Mouse (Mus musculus) heart, embryonic 11.5 days (tissue): Measurements from ENCODE around the gene Slc2a1. TPM values are rescaled to one million over a fixed set of nuclear protein-coding genes. Genes with fewer than 3 reads are reported as not detected.

Source experiments
- ATAC-seq: fragments of 200-750 bp; cut with Nextera tagmentation; replicated peaks from 2 replicates; pipeline ENCODE4 v1.8.0; 2017; ENCODE audit warnings: moderate library complexity; ENCODE audit not compliant: insufficient number of reproducible peaks, low FRiP score, low TSS enrichment
- H3K27ac ChIP-seq: fragments of 300-500 bp; sonication (generic); 2 replicates; pipeline ENCODE4 v1.5.1; 2014; ENCODE audit warnings: mild to moderate bottlenecking, low read depth, low read length
- H3K27me3 ChIP-seq: fragments of 300-500 bp; sonication (generic); 2 replicates; pipeline ENCODE4 v1.6.1; 2014; ENCODE audit warnings: mild to moderate bottlenecking, low read length, mixed read lengths; ENCODE audit not compliant: control insufficient read depth, insufficient read depth
- H3K36me3 ChIP-seq: fragments of 300-500 bp; sonication (generic); 2 replicates; pipeline ENCODE4 v1.6.1; 2014; ENCODE audit warnings: mild to moderate bottlenecking, low read length, moderate library complexity, mixed read lengths; ENCODE audit not compliant: control insufficient read depth, insufficient read depth
- H3K4me1 ChIP-seq: fragments of 300-500 bp; sonication (generic); 2 replicates; pipeline ENCODE4 v1.6.1; 2014; ENCODE audit warnings: low read length; ENCODE audit not compliant: control insufficient read depth, insufficient read depth
- H3K4me2 ChIP-seq: fragments of 300-500 bp; sonication (generic); 2 replicates; pipeline ENCODE4 v1.6.1; 2014; ENCODE audit warnings: mild to moderate bottlenecking, moderate library complexity
- H3K4me3 ChIP-seq: fragments of 300-500 bp; sonication (generic); 2 replicates; pipeline ENCODE4 v1.5.1; 2014; ENCODE audit warnings: low read depth, low read length
- H3K9ac ChIP-seq: fragments of 300-500 bp; sonication (generic); 2 replicates; pipeline ENCODE4 v1.6.1; 2014; ENCODE audit warnings: mild to moderate bottlenecking, low read depth, low read length, moderate library complexity
- H3K9me3 ChIP-seq: fragments of 300-500 bp; sonication (generic); replicated peaks from 2 replicates; pipeline ENCODE4 v1.6.1; 2016; ENCODE audit warnings: low read length; ENCODE audit not compliant: control insufficient read depth
- WGBS: fragments of 180-500 bp; shearing (Covaris S2); extraction: QIAGEN DNeasy Blood & Tissue Kit; methylation state at CpG from one replicate; pipeline ENCODE4 v1.1.7; 2014; ENCODE audit not compliant: insufficient replicate concordance; 5-methylcytosine and 5-hydroxymethylcytosine counted together
- microRNA counts: library from miRNA; unstranded; fragments of <30 nt; microRNA quantifications from one replicate; lab custom pipeline; 2015
- microRNA-seq: library from miRNA; unstranded; fragments of <30 nt; microRNA quantifications from one replicate; pipeline ENCODE4, GENCODE M21; 2016; ENCODE audit warnings: borderline number of aligned reads
- polyA plus RNA-seq: library from polyadenylated mRNA; unstranded; fragments of >200 nt; fragmentation: Nextera tagmentation; extraction: Ambion mirVana; gene quantifications from 2 replicates; pipeline ENCODE4 v1.2.1, GENCODE M21; 2014

Slc2a1 gene
- polyA plus RNA-seq, 1 experiment from 2014 or later, result 426 TPM

GRCm38 (mm10) chr4:119178331-119178730, 69.8 kb downstream of the Slc2a1 start:
- H3K36me3 ChIP-seq, result no peaks in the 10 kb centered on the region
- no peak overlapping the region for H3K9ac ChIP-seq
- H3K4me3 ChIP-seq, result no peak overlapping the region
- H3K4me1 ChIP-seq, result no peaks in the 10 kb centered on the region; the same call in 1 of the 2 replicates
- ATAC-seq, result no peak
- H3K9me3 ChIP-seq, result no peaks in the 10 kb centered on the region
- no peak overlapping the region for H3K27ac ChIP-seq
- 53% methylated on average over 18 of the region's 18 CpGs for WGBS
- H3K27me3 ChIP-seq, result no peaks in the 10 kb centered on the region
- no peak overlapping the region for H3K4me2 ChIP-seq

- WGBS, result 39% methylated on average over 4 of the region's 4 CpGs
- no peak for ATAC-seq
- no peaks in the 10 kb centered on the region for H3K36me3 ChIP-seq
Observed at GRCm38 (mm10) chr4:119180133-119180707, 71.7 kb downstream of the Slc2a1 start.

DNA sequence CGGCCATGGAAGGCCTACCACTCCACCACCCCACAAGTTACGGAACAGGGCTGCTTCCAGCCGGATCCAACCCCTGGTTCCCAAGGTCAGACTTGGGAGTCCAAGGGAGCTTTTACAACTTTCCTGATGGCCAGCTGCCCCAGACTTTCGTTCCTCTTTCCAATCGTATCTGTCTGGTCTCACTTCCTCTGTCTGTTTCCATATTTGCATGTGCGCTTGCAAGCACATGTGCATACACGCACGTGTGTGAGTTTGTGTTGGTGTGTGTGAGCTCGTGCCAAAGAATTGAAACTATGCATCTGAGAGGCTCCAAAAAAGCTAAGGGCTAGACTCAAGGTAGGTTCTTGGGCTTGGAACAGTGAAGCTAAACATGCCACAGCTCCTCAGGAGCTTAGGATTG, 72.9 kb downstream of the Slc2a1 start:
- no peak for ATAC-seq
- H3K27ac ChIP-seq, result no peak overlapping the region

More at GRCm38 (mm10) chr4:119180133-119180707, 71.7 kb downstream of the Slc2a1 start:
- Histone ChIP-seq H3K4me3 (no peak overlapping the region), H3K4me2 (no peak overlapping the region), H3K4me1 (no peaks in the 10 kb centered on the region; the same call in 1 of the 2 replicates), H3K27me3 (no peaks in the 10 kb centered on the region), H3K9ac (no peak overlapping the region), H3K27ac (no peak overlapping the region), H3K9me3 (no peaks in the 10 kb centered on the region)

GRCm38 (mm10) chr4:119183525-119183924, 75.0 kb downstream of the Slc2a1 start:
- no peaks in the 10 kb centered on the region for H3K27me3 ChIP-seq
- no peak overlapping the region for H3K4me2 ChIP-seq
- WGBS, result 26% methylated on average over 1 of the region's 1 CpGs
- no peak overlapping the region for H3K27ac ChIP-seq
- H3K4me3 ChIP-seq, result no peak overlapping the region
- H3K9me3 ChIP-seq, result no peaks in the 10 kb centered on the region
- H3K9ac ChIP-seq, result no peak overlapping the region
- no peaks in the 10 kb centered on the region; the same call in 1 of the 2 replicates for H3K4me1 ChIP-seq
- no peaks in the 10 kb centered on the region for H3K36me3 ChIP-seq
- ATAC-seq, result no peak

More for the DNA sequence above, 72.9 kb downstream of the Slc2a1 start:
- no peak overlapping the region for H3K9ac ChIP-seq
- no peaks in the 10 kb centered on the region; the same call in 1 of the 2 replicates for H3K4me1 ChIP-seq
- H3K36me3 ChIP-seq, result no peaks in the 10 kb centered on the region
- no peaks in the 10 kb centered on the region for H3K27me3 ChIP-seq
- 88% methylated on average over 9 of the region's 9 CpGs for WGBS
- no peak overlapping the region for H3K4me3 ChIP-seq
- no peaks in the 10 kb centered on the region for H3K9me3 ChIP-seq
- no peak overlapping the region for H3K4me2 ChIP-seq

GRCm38 (mm10) chr4:119185771-119186170, 77.3 kb downstream of the Slc2a1 start:
- ATAC-seq, result no peak
- no peak overlapping the region for H3K4me3 ChIP-seq
- H3K4me2 ChIP-seq, result peak overlapping the region; percentile 1; the same call in 1 of the 2 replicates
- no peaks in the 10 kb centered on the region for H3K36me3 ChIP-seq
- H3K9me3 ChIP-seq, result no peaks in the 10 kb centered on the region
- H3K27ac ChIP-seq, result no peak overlapping the region
- WGBS, result 80% methylated on average over 4 of the region's 4 CpGs
- H3K27me3 ChIP-seq, result no peaks in the 10 kb centered on the region
- H3K9ac ChIP-seq, result no peak overlapping the region
- H3K4me1 ChIP-seq, result no peaks in the 10 kb centered on the region; the same call in 1 of the 2 replicates

MicroRNA genes within 50 kb of the gene (microRNA counts, 519-probe panel; counts per million panel counts)
- 32.2 counts per million for microRNA mmu-miR-1957 (lab: Ali Mortazavi, UCI)

Small RNAs within 50 kb of the gene (microRNA-seq; reads per million reads assigned to microRNA genes)
- gene Mir1957a, result not detected

Other genes with a start within 250 kb of the Slc2a1 start
- not detected in 2 replicates for gene Olfr1331, start 244.1 kb upstream of the Slc2a1 start, polyA plus RNA-seq
- not detected in 2 replicates for gene Olfr1330, start 220.1 kb upstream of the Slc2a1 start, polyA plus RNA-seq
- gene Olfr1329, start 191.2 kb upstream of the Slc2a1 start, polyA plus RNA-seq, result not detected in 2 replicates
- gene Olfr1328, start 170.1 kb upstream of the Slc2a1 start, polyA plus RNA-seq, result 0.04 TPM in 1 of 2 replicates, not detected in the other
- not detected in 2 replicates for gene Lao1, start 147.1 kb upstream of the Slc2a1 start, polyA plus RNA-seq
- gene Zfp691, start 65.5 kb downstream of the Slc2a1 start, polyA plus RNA-seq, result 10.9 and 13.7 TPM in 2 replicates
- gene Ermap, start 81.3 kb downstream of the Slc2a1 start, polyA plus RNA-seq, result 34.7 and 58.1 TPM in 2 replicates
- 138 and 143 TPM in 2 replicates for gene Svbp, start 86.6 kb downstream of the Slc2a1 start, polyA plus RNA-seq
- gene Tmem269, start 109.5 kb downstream of the Slc2a1 start, polyA plus RNA-seq, result not detected in 2 replicates
- gene AU022252, start 124.0 kb downstream of the Slc2a1 start, polyA plus RNA-seq, result 33.2 and 34.7 TPM in 2 replicates
- gene P3h1, start 124.2 kb downstream of the Slc2a1 start, polyA plus RNA-seq, result 32.1 and 33.9 TPM in 2 replicates
- not detected in 2 replicates for gene Cldn19, start 146.7 kb downstream of the Slc2a1 start, polyA plus RNA-seq
- gene Ybx1, start 185.9 kb downstream of the Slc2a1 start, polyA plus RNA-seq, result 769 and 780 TPM in 2 replicates
- gene Ppih, start 211.8 kb downstream of the Slc2a1 start, polyA plus RNA-seq, result 69.3 and 70.9 TPM in 2 replicates